Mouse (Mus musculus) c-Kit-positive CD71-positive TER-119-negative erythroid progenitor cells, embryonic 14.5 days (primary cell): Measurements from ENCODE around the gene Spaca1.
"Not testable (repeated sequence)": the region's sequence is repeated elsewhere in the genome, so short reads cannot be mapped to it uniquely, and the experiment has no call there.

Experiments
- DNase-seq: peaks from one replicate; pipeline ENCODE4 v3.0.0-alpha.2; 2013; ENCODE audit warnings: low read depth

Gene Spaca1

DNA sequence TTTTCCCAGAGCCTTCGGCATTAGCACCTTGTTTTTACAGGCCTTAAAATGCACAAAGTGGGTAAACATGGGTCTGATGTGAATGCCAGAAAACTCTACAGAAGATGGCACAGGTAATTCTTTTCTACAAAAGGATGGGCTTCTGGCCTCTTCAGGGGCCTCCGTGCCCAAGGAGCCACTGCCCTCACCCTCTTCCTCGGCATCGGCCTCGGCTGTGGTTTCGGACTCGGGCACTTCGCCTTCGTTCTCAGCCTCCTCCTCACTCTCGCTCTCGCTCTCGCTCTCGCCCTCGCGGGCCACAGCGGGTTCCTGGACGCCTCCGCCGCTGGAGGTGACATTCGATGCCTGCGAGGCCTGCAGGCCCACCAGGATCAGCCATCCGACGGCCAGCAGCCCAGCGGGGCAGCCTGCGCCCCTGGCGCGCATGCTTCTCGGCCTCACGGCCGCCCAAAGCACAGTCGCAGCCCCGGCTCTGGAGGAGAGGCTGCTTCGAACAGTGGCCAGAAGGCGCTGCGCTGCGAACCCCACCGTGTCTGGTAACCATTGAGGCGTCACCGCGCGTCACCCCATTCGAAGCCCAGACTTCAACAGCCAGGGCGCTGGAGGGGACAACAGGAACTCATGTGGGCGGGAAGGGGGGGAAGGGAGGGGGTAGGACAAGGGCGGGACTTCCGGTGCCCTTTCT is at the start of gene Spaca1:
Spaca1 (minus strand) TSS at position 621 of the 685 bp plus-strand sequence.
- DNase-seq: no peak

DNA sequence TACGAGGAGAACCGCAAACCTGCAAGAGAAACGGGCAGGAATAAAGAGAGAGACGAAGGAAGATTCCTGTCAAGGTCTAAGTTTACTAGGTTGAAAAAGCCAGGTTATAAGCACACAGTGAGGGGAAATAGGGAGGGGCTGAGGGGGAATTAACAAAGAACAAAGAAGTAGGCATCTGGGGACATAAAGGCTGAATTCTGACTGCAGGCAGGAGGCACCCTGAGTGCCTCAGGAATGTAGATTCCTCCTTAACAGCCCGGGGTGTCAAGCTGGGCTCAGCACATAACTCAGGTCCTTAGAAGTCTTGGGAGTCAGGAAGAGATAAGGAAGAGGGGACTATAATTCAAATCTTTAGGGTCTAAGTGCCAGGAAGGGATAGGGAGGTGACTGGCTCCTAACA is 37.3 kb upstream of the Spaca1 start:
- not testable (repeated sequence) for DNase-seq

DNA sequence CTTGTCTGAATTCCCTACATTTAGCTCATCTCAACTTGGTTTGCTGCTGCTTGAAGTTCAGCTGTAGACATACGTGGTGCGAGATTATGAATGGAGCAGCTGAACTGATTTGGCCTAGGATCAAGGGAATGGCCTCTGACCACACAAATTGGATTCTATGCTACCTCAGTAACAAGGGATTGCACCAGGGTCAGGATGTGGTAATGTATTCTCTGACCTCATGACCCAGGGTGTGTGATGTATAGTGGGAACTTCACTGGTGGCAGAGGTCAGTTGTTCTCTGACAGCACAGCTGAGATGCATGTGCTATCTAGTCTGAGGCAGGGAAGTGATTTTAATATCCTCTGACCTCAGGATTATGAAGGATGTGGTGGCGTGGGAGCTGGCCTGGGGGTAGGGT is 31.1 kb upstream of the Spaca1 start:
- DNase-seq: no peak

DNA sequence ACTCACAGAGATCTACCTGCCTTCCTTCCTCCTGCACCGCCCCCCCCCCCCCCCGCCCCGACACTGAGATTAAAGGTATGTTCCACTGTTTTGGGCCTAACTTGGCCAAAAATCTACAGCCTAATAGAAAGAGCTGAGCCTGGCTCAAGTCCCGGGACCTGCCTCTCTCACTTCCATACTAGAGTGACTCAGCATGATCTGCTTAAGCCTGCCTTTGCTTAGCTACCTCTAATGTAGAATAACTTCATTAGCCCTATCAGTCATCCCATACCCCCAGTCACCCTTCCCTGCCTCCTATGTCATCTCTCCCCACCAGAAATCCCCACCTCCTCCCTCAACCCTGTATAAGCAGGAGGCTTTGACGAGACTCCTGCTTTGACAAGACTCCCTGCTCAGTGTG is 19.0 kb upstream of the Spaca1 start:
- DNase-seq: no peak

DNA sequence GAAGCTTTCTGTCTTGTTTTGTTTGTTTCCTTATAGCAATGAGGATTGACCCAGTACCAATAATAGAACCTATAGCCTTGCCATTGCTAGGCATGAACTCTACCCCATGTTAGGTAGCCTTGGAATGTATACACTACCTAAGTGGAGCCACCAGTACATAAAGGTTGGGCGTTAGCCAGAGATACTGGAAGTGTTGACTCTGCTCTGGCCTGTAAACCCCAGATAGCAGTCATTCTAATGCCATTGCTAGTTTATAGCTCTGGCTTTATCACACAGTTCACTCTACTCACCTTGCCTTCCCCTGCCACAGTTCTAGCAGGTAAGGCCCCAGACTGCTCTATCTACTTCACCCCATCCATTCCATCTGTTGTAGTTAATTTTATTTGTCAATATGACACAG is 8.3 kb upstream of the Spaca1 start:
- no peak for DNase-seq

DNA sequence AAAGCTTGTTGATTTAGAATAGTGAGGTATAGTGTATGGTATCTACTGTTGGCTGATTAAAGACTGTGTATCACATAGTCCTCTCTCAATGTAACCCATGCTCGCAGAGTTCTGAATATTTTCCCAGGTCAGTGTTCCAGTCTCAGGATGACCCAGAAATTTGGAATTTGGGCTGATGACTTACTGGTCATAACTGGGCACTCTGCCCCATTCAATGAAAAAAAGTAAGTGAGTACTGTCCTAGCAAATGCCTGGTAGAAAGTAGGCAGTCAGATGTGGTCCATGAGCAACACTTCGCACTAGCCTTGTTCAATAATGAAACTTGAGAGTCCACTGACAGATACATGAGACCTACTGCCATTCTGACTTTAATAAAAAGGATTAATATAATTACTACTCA is 23.2 kb downstream of the Spaca1 start:
- DNase-seq: no peak

DNA sequence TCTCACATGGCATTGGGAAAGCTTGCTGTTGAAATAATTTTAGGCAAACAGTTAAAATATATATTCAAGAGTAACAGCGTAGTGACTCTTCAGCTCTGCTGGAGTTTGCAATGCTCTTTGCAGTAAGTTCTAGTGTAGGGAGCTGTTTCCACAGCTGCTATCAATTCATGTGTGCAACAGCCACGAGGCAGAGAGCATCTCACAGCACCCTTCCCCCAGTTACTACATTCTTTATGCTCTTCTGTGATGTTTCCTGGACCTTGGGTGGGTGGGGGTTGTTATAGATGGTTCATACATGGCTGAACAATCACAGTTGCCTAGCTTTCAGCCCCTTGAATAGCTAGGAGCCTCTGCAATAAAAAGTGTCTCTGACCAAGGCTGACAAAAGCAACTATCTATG is 28.5 kb downstream of the Spaca1 start:
- no peak for DNase-seq

DNA sequence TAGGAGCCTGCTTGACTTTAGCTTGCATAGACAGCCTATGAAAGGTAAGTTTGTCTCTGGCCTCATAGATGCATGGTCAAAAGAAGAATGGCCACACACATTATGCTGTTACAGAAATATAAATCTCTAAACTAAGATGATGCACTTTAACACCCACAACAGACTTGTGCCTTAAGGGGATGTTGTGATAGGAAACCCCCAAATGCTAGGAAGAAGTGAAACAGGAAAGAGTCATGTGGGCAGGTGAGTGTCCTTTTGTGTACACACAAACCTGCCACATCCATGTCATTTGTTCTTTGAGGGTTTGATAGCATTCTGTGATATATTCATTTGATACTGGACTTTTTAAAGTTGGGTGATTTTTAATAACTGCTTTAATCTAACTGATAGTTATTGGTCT is 53.6 kb downstream of the Spaca1 start:
- no peak for DNase-seq

DNA sequence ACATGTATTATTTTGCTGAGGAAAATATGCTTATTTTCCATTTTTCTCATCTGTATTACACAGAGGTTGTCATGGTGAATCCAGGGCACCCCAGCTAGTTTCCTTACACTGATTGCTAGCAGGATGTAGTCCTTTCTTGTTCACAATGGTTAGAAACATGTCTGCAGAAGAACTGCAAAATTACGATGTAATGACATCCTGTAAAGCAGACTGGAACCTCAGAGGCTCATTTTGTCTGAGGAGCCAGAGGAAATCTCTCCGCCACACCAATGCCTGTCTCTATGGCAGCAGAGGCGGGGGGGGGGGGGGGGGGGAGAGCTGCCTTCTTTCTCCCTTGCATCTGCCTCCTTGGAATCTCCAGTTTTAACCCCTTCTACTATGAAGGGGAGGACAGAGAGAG is 57.3 kb downstream of the Spaca1 start:
- DNase-seq: no peak

DNA sequence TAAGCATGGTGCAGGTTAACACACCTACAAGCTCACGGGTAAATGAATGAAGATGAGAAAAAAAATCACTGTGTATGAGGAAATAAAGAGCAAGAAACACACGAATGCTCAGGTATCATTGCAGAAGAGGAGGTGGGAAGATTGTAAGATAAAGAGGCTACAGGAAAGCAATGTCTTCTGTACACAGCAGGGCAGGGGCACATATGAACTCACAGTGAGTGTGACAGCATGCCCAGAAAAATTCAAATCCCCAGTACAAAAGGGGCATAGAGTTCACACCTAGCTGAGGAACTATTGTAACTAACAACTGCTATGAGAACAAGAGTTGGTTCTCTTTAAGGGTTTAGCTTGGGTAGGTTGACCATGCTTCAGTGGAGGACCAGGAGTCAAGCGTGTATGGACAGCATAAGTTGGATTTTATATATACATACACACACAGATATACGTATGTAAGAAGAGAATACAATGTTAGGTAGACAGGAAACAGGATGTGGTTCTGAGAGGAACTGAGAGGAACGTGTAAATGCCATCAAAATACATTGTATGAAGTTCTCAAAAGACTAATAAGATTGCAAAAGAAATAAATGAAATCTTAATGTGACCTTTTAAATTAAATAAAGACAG is 61.4 kb downstream of the Spaca1 start:
- DNase-seq: no peak
